Mouse (Mus musculus) stomach, embryonic 14.5 days (tissue): ENCODE results near the gene Pdp2. TPM values are rescaled to one million over a fixed set of nuclear protein-coding genes. Genes with fewer than 3 reads are reported as not detected.
A peak's percentile ranks its signal among the peaks of the same experiment; 100 is the strongest.
"Not testable (repeated sequence)": the region's sequence is repeated elsewhere in the genome, so short reads cannot be mapped to it uniquely, and the experiment has no call there.

Experiments used
- ATAC-seq: fragments of 200-750 bp; cut with Nextera tagmentation; 2 replicates; pipeline ENCODE4 v1.8.0; 2017; ENCODE audit warnings: low read depth, moderate TSS enrichment; ENCODE audit not compliant: insufficient number of reproducible peaks, insufficient read depth, low FRiP score
- H3K27ac ChIP-seq: fragments of 300-500 bp; sonication (generic); 2 replicates; pipeline ENCODE4 v1.5.1; 2014; ENCODE audit warnings: mild to moderate bottlenecking, low read length, moderate library complexity, mixed read lengths
- H3K27me3 ChIP-seq: fragments of 300-500 bp; sonication (generic); 2 replicates; pipeline ENCODE4 v1.6.1; 2014; ENCODE audit warnings: low read length, control low read depth, mixed read lengths; ENCODE audit not compliant: control insufficient read depth, insufficient read depth
- H3K36me3 ChIP-seq: fragments of 300-500 bp; sonication (generic); 2 replicates; pipeline ENCODE4 v1.6.1; 2014; ENCODE audit warnings: mild to moderate bottlenecking, control low read depth, low read length, moderate library complexity, mixed read lengths; ENCODE audit not compliant: control insufficient read depth, insufficient read depth
- H3K4me1 ChIP-seq: fragments of 300-500 bp; sonication (generic); 2 replicates; pipeline ENCODE4 v1.6.1; 2014; ENCODE audit warnings: low read length, control low read depth, mixed read lengths; ENCODE audit not compliant: control insufficient read depth, insufficient read depth
- H3K4me2 ChIP-seq: fragments of 300-500 bp; sonication (generic); replicated peaks from 2 replicates; pipeline ENCODE4 v1.6.1; 2014; ENCODE audit warnings: low read depth, low read length, control low read depth
- H3K4me3 ChIP-seq: fragments of 300-500 bp; sonication (generic); 2 replicates; pipeline ENCODE4 v1.5.1; 2014; ENCODE audit warnings: low read depth, low read length, control low read depth
- H3K9ac ChIP-seq: fragments of 300-500 bp; sonication (generic); replicated peaks from 2 replicates; pipeline ENCODE4 v1.6.1; 2014; ENCODE audit warnings: low read depth, mild to moderate bottlenecking, control low read depth, low read length, moderate library complexity, mixed read lengths
- H3K9me3 ChIP-seq: fragments of 300-500 bp; sonication (generic); 2 replicates; pipeline ENCODE4 v1.6.1; 2016; ENCODE audit warnings: low read depth, low read length, control low read depth; ENCODE audit not compliant: control insufficient read depth
- WGBS: fragments of 180-500 bp; shearing (Covaris S2); extraction: QIAGEN DNeasy Blood & Tissue Kit; methylation state at CpG from one replicate; pipeline ENCODE4 v1.1.7; 2014; 5-methylcytosine and 5-hydroxymethylcytosine counted together
- polyA plus RNA-seq: library from polyadenylated mRNA; unstranded; fragments of >200 nt; fragmentation: Nextera tagmentation; extraction: Ambion mirVana; gene quantifications from 2 replicates; pipeline ENCODE4 v1.2.1, GENCODE M21; 2014

The Pdp2 gene
- polyA plus RNA-seq, 1 experiment from 2014 or later = 13.7 TPM

- H3K27me3 ChIP-seq = no peaks in the 10 kb centered on the region
- H3K9ac ChIP-seq = no peak overlapping the region
- no peaks in the 10 kb centered on the region for H3K9me3 ChIP-seq
- ATAC-seq = no peak
- no peaks in the 10 kb centered on the region for H3K36me3 ChIP-seq
- H3K4me2 ChIP-seq = no peak overlapping the region
- no peaks in the 10 kb centered on the region for H3K4me1 ChIP-seq
- H3K27ac ChIP-seq = no peak overlapping the region
- 97% methylated on average over 5 of the region's 5 CpGs for WGBS
- no peak overlapping the region for H3K4me3 ChIP-seq
Measured at GRCm38 (mm10) chr8:104565457-104565798, 25.8 kb upstream of the Pdp2 start.

GRCm38 (mm10) chr8:104569559-104569958 is 21.7 kb upstream of the Pdp2 start:
- Histone ChIP-seq H3K27me3 (no peaks in the 10 kb centered on the region), H3K4me2 (no peak overlapping the region), H3K4me3 (no peak overlapping the region), H3K27ac (no peak overlapping the region), H3K9ac (no peak overlapping the region), H3K9me3 (no peaks in the 10 kb centered on the region), H3K36me3 (no peaks in the 10 kb centered on the region), H3K4me1 (no peaks in the 10 kb centered on the region)
- no peak for ATAC-seq
- 23% methylated on average over 1 of the region's 1 CpGs for WGBS

DNA sequence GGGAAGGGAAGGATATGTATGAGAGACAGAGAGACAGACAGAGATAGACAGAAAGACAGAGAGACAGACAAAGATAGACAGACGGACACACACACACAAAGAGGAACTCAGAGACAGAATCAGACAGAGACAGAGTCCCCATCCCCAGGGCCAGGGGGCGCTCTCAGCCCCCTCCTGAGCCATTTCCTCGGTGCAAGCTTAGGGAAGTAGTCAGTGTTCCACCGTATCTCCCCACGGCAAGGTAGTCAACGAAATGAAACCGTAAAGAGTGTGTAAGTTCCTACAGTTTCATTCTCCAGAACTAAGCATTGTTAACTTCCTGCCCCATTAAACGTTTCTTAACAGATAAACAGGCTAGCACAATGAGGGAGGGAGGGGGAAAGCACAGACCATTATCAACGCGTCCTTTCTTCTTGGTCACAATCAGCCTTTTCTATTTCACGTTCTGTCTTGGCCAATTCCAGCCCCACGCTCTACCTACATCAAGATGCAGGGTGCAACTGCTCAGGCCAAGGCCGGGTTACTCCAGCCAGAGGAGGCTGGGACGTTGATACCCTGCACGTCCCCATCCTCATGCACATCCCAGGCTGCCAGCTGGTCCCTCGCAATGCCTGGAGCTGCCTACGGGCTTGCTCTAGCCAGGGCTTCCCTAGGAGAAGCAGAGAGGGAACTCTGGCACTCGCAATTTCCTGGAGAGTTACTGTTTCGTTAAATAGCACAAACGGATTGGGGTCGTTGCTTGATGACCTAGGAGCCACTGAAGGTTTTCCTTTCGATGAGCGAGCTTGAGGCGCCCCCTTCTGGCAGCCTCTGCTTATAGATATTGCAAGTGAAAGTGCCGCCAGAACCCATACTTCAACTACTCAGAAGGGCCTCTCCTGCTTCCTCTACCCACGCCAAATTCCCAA is 20.6 kb upstream of the Pdp2 start:
- H3K9ac ChIP-seq = no peak overlapping the region
- no peaks in the 10 kb centered on the region for H3K27me3 ChIP-seq
- H3K27ac ChIP-seq = no peak overlapping the region
- no peaks in the 10 kb centered on the region for H3K4me1 ChIP-seq
- no peaks in the 10 kb centered on the region for H3K9me3 ChIP-seq
- H3K4me3 ChIP-seq = peak overlapping the region; percentile 31
- H3K36me3 ChIP-seq = no peaks in the 10 kb centered on the region
- WGBS = 9% methylated on average over 26 of the region's 26 CpGs
- peak; percentile 43; the same call in 1 of the 2 replicates for ATAC-seq
- peak overlapping the region; percentile 80 for H3K4me2 ChIP-seq

DNA sequence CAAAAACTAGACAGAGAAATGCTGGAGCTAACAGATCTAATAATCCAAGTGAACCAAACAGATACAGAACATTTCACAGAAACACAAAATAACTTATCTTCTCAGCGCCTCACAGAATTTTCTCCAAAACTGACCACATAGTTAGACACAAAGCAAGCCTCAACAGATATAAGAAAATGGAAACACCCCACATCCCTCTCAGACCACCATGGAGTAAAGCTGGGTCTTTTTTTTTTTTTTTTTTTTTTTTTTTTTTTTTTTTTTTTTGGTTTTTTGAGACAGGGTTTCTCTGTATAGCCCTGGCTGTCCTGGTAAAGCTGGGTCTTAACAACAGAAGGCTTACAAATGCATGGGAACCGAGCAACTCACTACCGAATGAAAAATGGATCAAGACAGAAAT is 14.4 kb upstream of the Pdp2 start:
- H3K4me3 ChIP-seq = no peak overlapping the region
- no peak overlapping the region for H3K9ac ChIP-seq
- H3K4me1 ChIP-seq = no peaks in the 10 kb centered on the region
- H3K27me3 ChIP-seq = no peaks in the 10 kb centered on the region
- 88% methylated on average over 3 of the region's 3 CpGs for WGBS
- ATAC-seq = no peak
- no peak overlapping the region for H3K27ac ChIP-seq
- no peaks in the 10 kb centered on the region for H3K36me3 ChIP-seq
- no peak overlapping the region for H3K4me2 ChIP-seq
- no peaks in the 10 kb centered on the region for H3K9me3 ChIP-seq

DNA sequence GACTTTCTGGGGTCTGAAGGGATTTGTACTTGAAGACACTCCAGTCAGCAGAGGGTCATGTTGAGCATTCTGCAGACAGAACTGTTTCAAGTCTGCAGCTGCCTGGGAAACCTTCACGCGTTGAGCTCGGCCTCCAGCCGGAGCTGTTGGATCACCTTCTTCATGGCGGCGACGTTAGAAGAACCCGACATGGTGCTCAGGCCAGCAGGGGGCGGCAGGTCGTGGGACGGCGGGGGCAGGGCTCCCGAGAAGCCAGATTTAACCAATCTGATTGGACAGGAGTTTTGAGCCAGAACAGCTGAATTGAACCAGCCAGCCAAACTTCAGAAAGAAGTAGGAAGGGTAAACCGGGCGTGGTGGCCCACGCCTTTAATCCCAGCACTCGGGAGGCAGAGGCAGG is 13.6 kb upstream of the Pdp2 start:
- H3K9me3 ChIP-seq, H3K4me1 ChIP-seq, H3K4me3 ChIP-seq, H3K36me3 ChIP-seq, H3K27ac ChIP-seq, ATAC-seq, H3K4me2 ChIP-seq, H3K27me3 ChIP-seq, H3K9ac ChIP-seq: not testable (repeated sequence)
- WGBS = 78% methylated on average over 17 of the region's 17 CpGs

GRCm38 (mm10) chr8:104584522-104584921 is 6.7 kb upstream of the Pdp2 start:
- no peaks in the 10 kb centered on the region for H3K27me3 ChIP-seq
- no peaks in the 10 kb centered on the region for H3K4me1 ChIP-seq
- no peaks in the 10 kb centered on the region for H3K36me3 ChIP-seq
- H3K9me3 ChIP-seq = no peaks in the 10 kb centered on the region
- no peak overlapping the region for H3K9ac ChIP-seq
- 46% methylated on average over 1 of the region's 1 CpGs for WGBS
- H3K4me3 ChIP-seq = no peak overlapping the region
- ATAC-seq = no peak
- no peak overlapping the region for H3K4me2 ChIP-seq
- no peak overlapping the region for H3K27ac ChIP-seq

GRCm38 (mm10) chr8:104590284-104590683 is 967 bp upstream of the Pdp2 start:
- no peak overlapping the region for H3K4me3 ChIP-seq
- ATAC-seq = no peak
- H3K27ac ChIP-seq = no peak overlapping the region
- 95% methylated on average over 3 of the region's 3 CpGs for WGBS
- H3K4me2 ChIP-seq = no peak overlapping the region; the same call in 1 of the 2 replicates
- no peak overlapping the region for H3K9ac ChIP-seq
- H3K4me1 ChIP-seq = peaks cover 9% of the 10 kb centered on the region; the same call in 1 of the 2 replicates
- no peaks in the 10 kb centered on the region for H3K27me3 ChIP-seq
- H3K9me3 ChIP-seq = no peaks in the 10 kb centered on the region
- H3K36me3 ChIP-seq = peaks cover 17% of the 10 kb centered on the region; the same call in 1 of the 2 replicates

DNA sequence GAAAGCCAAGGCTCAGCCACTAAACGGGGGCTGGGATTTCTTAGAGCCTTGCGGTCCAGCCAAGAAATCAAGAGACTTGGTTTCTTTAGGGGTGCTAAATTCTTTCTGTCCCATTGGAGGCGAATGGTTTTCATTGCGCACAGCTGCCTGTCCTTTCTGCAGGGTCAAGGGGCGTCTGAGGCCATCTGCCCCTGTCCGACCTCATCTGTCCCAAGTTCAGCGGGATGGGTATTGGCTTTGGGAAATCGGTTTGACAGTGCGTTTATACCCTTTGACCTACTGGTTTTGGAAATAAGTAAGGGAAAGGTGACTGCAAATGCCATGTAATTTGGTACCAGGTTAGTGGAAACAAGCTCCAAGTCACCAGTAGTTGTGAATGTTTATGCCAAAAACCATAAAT is 605 bp downstream of the Pdp2 start:
- Histone ChIP-seq H3K4me1 (peaks cover 9% of the 10 kb centered on the region; the same call in 1 of the 2 replicates), H3K4me2 (peak overlapping the region; percentile 84), H3K9me3 (no peaks in the 10 kb centered on the region), H3K4me3 (peak overlapping the region; percentile 77), H3K27me3 (no peaks in the 10 kb centered on the region), H3K27ac (peak overlapping the region; percentile 82; the same call in 1 of the 2 replicates), H3K9ac (peak overlapping the region; percentile 42), H3K36me3 (peaks cover 25% of the 10 kb centered on the region)
- ATAC-seq = no peak
- WGBS = 2% methylated on average over 9 of the region's 9 CpGs
